ENCODE assay signal across 8 mouse cellular contexts in the genomic region with DNA sequence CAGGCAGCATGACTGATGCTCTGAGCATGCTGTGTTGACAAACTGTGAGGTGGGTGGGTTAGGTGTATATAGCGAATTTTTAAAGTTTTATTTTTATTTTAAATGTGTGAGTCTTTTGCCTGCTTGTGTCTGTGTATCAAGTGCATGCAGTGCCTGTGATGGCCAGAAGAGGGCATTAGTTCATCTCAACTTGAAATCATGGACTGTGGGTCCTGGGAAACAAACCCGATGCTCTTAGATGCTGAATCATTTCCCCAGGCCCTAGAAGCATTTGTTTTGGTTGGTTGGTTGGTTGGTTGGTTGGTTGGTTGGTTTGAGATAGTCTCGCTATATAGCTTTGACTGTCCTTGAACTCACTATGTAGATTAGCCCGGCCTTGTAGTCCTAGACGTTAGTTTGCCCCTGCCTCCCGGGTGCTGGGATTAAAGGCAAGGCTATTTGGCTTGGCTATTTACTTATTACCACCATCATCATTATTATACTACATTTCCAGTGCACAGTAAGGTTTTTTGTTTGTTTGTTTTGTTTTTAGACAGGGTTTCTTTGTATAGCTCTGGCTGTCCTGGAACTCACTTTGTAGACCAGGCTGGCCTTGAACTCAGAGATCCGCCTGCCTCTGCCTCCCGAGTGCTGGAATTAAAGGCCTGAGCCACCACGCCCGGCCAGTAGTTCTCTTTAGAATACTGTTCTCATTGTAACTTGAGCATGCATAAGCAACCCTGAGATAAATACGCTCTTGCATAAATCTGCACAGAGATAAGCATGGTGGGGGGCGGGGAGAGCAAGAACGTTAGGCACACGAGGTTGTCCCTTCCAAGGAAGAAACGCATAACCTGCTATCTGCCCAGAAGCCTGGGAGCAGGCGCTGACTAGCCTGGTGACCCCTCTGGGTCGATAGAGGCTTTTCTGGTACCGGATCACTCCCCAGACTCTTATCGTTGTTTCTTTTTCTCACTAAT. TPM values are rescaled to one million over a fixed set of nuclear protein-coding genes. Genes with fewer than 3 reads are reported as not detected.
A peak's percentile ranks its signal among the peaks of the same experiment; 100 is the strongest.
DNase-seq lines count a peak whose midpoint lies in the region; ATAC-seq and TF ChIP-seq lines count a peak whose summit lies in the region.

No protein-coding gene starts in this region.

- H3K36me3 ChIP-seq in E14TG2a.4 (ENCODE audit: insufficient read depth, low read length): no peaks in the 10 kb centered on the region
- no peaks in the 10 kb centered on the region for H3K36me3 ChIP-seq in liver, embryonic 14.5 days (replicated peaks; ENCODE audit: control insufficient read depth, insufficient read depth, low read depth)

- no peak overlapping the region for H3K4me3 ChIP-seq in E14TG2a.4 (replicated peaks; ENCODE audit: low read length)
- H3K4me3 ChIP-seq in liver, embryonic 14.5 days (ENCODE audit: insufficient read depth in 1 of 2, low read depth in 2 of 2, low read length in 2 of 2): no peak overlapping the region

- peak overlapping the region; percentile 8; the same call in 1 of the 2 replicates for H3K4me2 ChIP-seq in liver, embryonic 14.5 days (ENCODE audit: low read depth)

- no peak overlapping the region for H3K9ac ChIP-seq in liver, embryonic 14.5 days (replicated peaks)

- 22% methylated on average over 19 of the region's 19 CpGs for WGBS in liver, embryonic 14.5 days (ENCODE audit: insufficient replicate concordance)

- 0 out of 2 replicates have a peak overlapping the region, but pooled peaks have one; percentile 41 for H3K27ac ChIP-seq in liver, embryonic 14.5 days

- peak; percentile 80 for ATAC-seq in liver, embryonic 14.5 days (ENCODE audit: insufficient read depth)

- TF ChIP-seq CTCF in E14TG2a.4 (conservative IDR thresholded peaks at IDR 0.05; ENCODE audit: low read length): peak; percentile 84
- peak; percentile 86 for TF ChIP-seq CTCF in liver, embryonic 14.5 days (IDR thresholded peaks at IDR 0.05; ENCODE audit: low read depth)

- H3K9me3 ChIP-seq in E14TG2a.4 (ENCODE audit: low read length): 0 out of 2 replicates have a peak, but pooled peaks cover 3% of the 10 kb centered on the region
- no peaks in the 10 kb centered on the region for H3K9me3 ChIP-seq in liver, embryonic 14.5 days (ENCODE audit: control insufficient read depth, low read length)

- peaks cover 12% of the 10 kb centered on the region for H3K4me1 ChIP-seq in E14TG2a.4 (replicated peaks; ENCODE audit: low read depth, low read length)
- peaks cover 8 to 22% of the 10 kb centered on the region in 2 experiments for H3K4me1 ChIP-seq in liver, embryonic 14.5 days (replicated peaks; ENCODE audit: control insufficient read depth in 2 of 2, insufficient read depth in 2 of 2, low read length in 1 of 2)

- DNase-seq in layer of hippocampus, adult 11-12 months (ENCODE audit: low spot score): peak; percentile 61
- no peak for DNase-seq in layer of hippocampus, postnatal 36 days
- peak; percentile 63 to 72 for DNase-seq in adrenal gland, postnatal 36 days
- DNase-seq in gastrocnemius, postnatal 10 days: peak; percentile 61
- peak; percentile 63 to 73 (median 64) for DNase-seq in liver, embryonic 14.5 days (ENCODE audit: low read depth in 3 of 3, low spot score in 3 of 3)
- peak; percentile 41 to 76 for DNase-seq in spleen, postnatal 10 days (ENCODE audit: low spot score in 2 of 2)
- DNase-seq in left cerebral cortex, adult 11 months (ENCODE audit: low spot score): no peak

- peak; percentile 70 for TF ChIP-seq EP300 in liver, embryonic 14.5 days (IDR thresholded peaks at IDR 0.05; ENCODE audit: low read depth)

- no peaks in the 10 kb centered on the region for H3K27me3 ChIP-seq in E14TG2a.4 (ENCODE audit: insufficient read depth, low read length)
- H3K27me3 ChIP-seq in liver, embryonic 14.5 days (ENCODE audit: control insufficient read depth, insufficient read depth, low read length): no peaks in the 10 kb centered on the region

RNA-seq across cellular contexts. Expression of a gene that starts 21.0 kb away (rescaled TPM):
- total RNA-seq in layer of hippocampus, postnatal 36 days (2021): not detected
- total RNA-seq in adrenal gland, postnatal 36 days (2021): 1,000 to 10,000 TPM in 1 of 2 experiments, 100 to 1,000 TPM in 1; 736 to 1,311 TPM
- total RNA-seq in gastrocnemius, postnatal 10 days (2021): under 1 TPM; 0.43 to 0.63 TPM
- polyA plus RNA-seq in liver, embryonic 14.5 days (2012; rRNA removed): 0.25 and 0.48 TPM in 2 replicates
- polyA plus RNA-seq in liver, embryonic 14.5 days (2014; fragmentation: Nextera tagmentation; extraction: Ambion mirVana): 0.85 and 1.00 TPM in 2 replicates

RNA-seq across cellular contexts. Expression of a gene that starts 33.2 kb away (rescaled TPM):
- total RNA-seq in layer of hippocampus, postnatal 36 days (2021): 100 to 1,000 TPM; 323 to 359 TPM
- total RNA-seq in adrenal gland, postnatal 36 days (2021): 100 to 1,000 TPM; 743 to 842 TPM
- total RNA-seq in gastrocnemius, postnatal 10 days (2021): 100 to 1,000 TPM; 828 to 975 TPM
- polyA plus RNA-seq in liver, embryonic 14.5 days (2012; rRNA removed): 53.0 and 150 TPM in 2 replicates
- polyA plus RNA-seq in liver, embryonic 14.5 days (2014; fragmentation: Nextera tagmentation; extraction: Ambion mirVana): 493 and 495 TPM in 2 replicates

RNA-seq across cellular contexts. Expression of a gene that starts 35.1 kb away (rescaled TPM):
- 10 to 100 TPM; 50.2 to 52.0 TPM for total RNA-seq in layer of hippocampus, postnatal 36 days (2021)
- total RNA-seq in adrenal gland, postnatal 36 days (2021): 100 to 1,000 TPM in 1 of 2 experiments, 10 to 100 TPM in 1; 88.9 to 109 TPM
- 10 to 100 TPM; 50.9 to 58.2 TPM for total RNA-seq in gastrocnemius, postnatal 10 days (2021)
- 14.8 and 20.7 TPM in 2 replicates for polyA plus RNA-seq in liver, embryonic 14.5 days (2012; rRNA removed)
- polyA plus RNA-seq in liver, embryonic 14.5 days (2014; fragmentation: Nextera tagmentation; extraction: Ambion mirVana): 14.7 and 18.9 TPM in 2 replicates

RNA-seq across cellular contexts. Expression of a gene that starts 39.4 kb away (rescaled TPM):
- total RNA-seq in layer of hippocampus, postnatal 36 days (2021): 10 to 100 TPM; 49.3 to 56.6 TPM
- total RNA-seq in adrenal gland, postnatal 36 days (2021): 10 to 100 TPM; 54.2 to 54.9 TPM
- 10 to 100 TPM; 48.1 to 52.6 TPM for total RNA-seq in gastrocnemius, postnatal 10 days (2021)
- 7.3 and 12.9 TPM in 2 replicates for polyA plus RNA-seq in liver, embryonic 14.5 days (2012; rRNA removed)
- 13.3 and 17.3 TPM in 2 replicates for polyA plus RNA-seq in liver, embryonic 14.5 days (2014; fragmentation: Nextera tagmentation; extraction: Ambion mirVana)

Comparison
In these comparisons a context has a peak if more than half of its experiments do, and no peak if none do; other contexts are left out.
1. DNase-seq: peak in layer of hippocampus, adult 11-12 months (single experiment), adrenal gland, postnatal 36 days (2 of 2), gastrocnemius, postnatal 10 days (single experiment), liver, embryonic 14.5 days (3 of 3) and spleen, postnatal 10 days (2 of 2); none in layer of hippocampus, postnatal 36 days (0 of 2) and left cerebral cortex, adult 11 months (single experiment).
2. RNA of a gene that starts 21.0 kb away (total RNA-seq): 736 to 1,311 TPM in adrenal gland, postnatal 36 days; 0.43 to 0.63 TPM in gastrocnemius, postnatal 10 days and not detected in layer of hippocampus, postnatal 36 days; every median in the first group is over 100 times any median in the second.